Mouse (Mus musculus) left cerebral cortex, postnatal 10 days (tissue): ENCODE data around the gene Tagap1. TPM values are rescaled to one million over a fixed set of nuclear protein-coding genes. Genes with fewer than 3 reads are reported as not detected.

ENCODE experiments used
- total RNA-seq, 2 experiments: library from RNA; stranded (reverse); gene quantifications; 2 replicates each; pipeline ENCODE4 v1.2.3; 2021

Tagap1 gene
- total RNA-seq, 2 experiments from 2014 or later = 24.0 to 24.3 TPM

Other genes with a start within 250 kb of the Tagap1 start
- 10 to 100 TPM; 23.8 to 39.2 TPM for gene Ezr, start 178.4 kb downstream of the Tagap1 start, total RNA-seq
- 10 to 100 TPM; 29.2 to 31.2 TPM for gene Rsph3b, start 12.5 kb downstream of the Tagap1 start, total RNA-seq
- gene Rnaset2b, start 9.5 kb upstream of the Tagap1 start, total RNA-seq = 10 to 100 TPM; 31.2 to 39.2 TPM
- under 1 TPM in 1 of 2 experiments, not detected in 1; 0.28 TPM for gene Gm49721, start 17.7 kb upstream of the Tagap1 start, total RNA-seq
- under 1 TPM; 0.64 to 0.71 TPM for gene Gm1604a, start 64.4 kb upstream of the Tagap1 start, total RNA-seq
- 10 to 100 TPM; 49.2 to 52.2 TPM for gene Rps6ka2, start 209.0 kb upstream of the Tagap1 start, total RNA-seq